Mouse (Mus musculus) adrenal gland, postnatal 36 days (tissue): Measurements from ENCODE around the gene Znhit6. TPM values are rescaled to one million over a fixed set of nuclear protein-coding genes. Genes with fewer than 3 reads are reported as not detected.

Experiments
- DNase-seq, 2 experiments: peaks; one replicate each; pipeline ENCODE4 v3.0.0; 2021; ENCODE audit warnings: mixed read lengths in 1 of 2
- long read RNA-seq, 2 experiments: library from polyadenylated mRNA; stranded (forward); transcript quantifications; one replicate each; pipeline ENCODE4 v2.0.0; 2021; ENCODE audit warnings: borderline sequencing depth in 2 of 2
- total RNA-seq, 2 experiments: library from RNA; stranded (reverse); gene quantifications; 2 replicates each; pipeline ENCODE4 v1.2.3; 2021

Gene Znhit6
- total RNA-seq, result 10 to 100 TPM; 17.4 to 17.7 TPM
- long read RNA-seq, experiment 1, transcript Znhit6-206 (11 exons, 1,127 nt), result minor isoform, 10 of 29 reads
- long read RNA-seq, experiment 1, transcript Znhit6-201 (10 exons, 2,339 nt), result major isoform, 11 of 29 reads
- long read RNA-seq, experiment 1, partial matches to known transcripts, result 6 of 29 reads
- long read RNA-seq, experiment 1, other reads (novel, unspliced or antisense), result 2 of 29 reads
- long read RNA-seq, experiment 2, partial matches to known transcripts, result 1 of 6 reads
- long read RNA-seq, experiment 2, other reads (novel, unspliced or antisense), result 2 of 6 reads

DNA sequence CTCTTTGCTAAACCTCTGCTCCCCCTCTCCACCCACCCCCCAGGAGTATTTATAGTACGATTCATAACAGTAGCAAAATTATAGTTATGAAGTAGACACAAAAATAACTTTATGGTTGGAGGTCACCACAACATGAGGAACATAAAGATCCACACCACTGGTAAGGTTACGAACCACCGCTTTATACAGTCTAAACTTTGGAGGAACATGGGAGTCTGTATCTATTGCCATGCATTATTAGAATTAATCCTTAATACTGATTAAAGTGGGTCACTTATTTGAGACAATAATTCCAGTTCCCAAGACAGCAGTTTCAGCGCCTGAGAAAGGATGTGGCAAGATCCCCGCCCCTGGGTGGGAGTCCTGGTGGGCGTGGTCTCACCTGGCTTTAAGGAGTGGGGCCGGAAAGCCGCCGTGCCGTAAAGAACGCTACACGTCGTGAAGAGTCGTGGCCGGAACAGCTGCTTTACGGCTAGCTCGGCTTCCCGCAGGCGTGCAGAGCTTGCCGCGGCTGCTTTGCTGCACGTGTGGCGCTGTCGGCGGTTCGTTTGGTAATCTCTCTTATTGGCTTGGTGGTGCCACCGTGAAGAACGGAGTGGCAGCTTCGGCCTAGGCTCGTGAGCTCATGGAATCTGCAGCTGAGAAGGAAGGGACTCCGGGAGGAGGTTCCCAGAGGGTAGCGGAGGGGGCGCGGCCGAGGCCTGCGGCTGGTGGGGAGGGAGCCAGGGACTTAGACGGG, at the start of gene Znhit6:
Gene Znhit6 (plus strand): TSS at position 463 of the 739 bp plus-strand sequence.
- DNase-seq, result peak; percentile 92 to 94

- no peak for DNase-seq
Measured at GRCm38 (mm10) chr3:145537870-145538269, 38.1 kb upstream of the Znhit6 start.

DNA sequence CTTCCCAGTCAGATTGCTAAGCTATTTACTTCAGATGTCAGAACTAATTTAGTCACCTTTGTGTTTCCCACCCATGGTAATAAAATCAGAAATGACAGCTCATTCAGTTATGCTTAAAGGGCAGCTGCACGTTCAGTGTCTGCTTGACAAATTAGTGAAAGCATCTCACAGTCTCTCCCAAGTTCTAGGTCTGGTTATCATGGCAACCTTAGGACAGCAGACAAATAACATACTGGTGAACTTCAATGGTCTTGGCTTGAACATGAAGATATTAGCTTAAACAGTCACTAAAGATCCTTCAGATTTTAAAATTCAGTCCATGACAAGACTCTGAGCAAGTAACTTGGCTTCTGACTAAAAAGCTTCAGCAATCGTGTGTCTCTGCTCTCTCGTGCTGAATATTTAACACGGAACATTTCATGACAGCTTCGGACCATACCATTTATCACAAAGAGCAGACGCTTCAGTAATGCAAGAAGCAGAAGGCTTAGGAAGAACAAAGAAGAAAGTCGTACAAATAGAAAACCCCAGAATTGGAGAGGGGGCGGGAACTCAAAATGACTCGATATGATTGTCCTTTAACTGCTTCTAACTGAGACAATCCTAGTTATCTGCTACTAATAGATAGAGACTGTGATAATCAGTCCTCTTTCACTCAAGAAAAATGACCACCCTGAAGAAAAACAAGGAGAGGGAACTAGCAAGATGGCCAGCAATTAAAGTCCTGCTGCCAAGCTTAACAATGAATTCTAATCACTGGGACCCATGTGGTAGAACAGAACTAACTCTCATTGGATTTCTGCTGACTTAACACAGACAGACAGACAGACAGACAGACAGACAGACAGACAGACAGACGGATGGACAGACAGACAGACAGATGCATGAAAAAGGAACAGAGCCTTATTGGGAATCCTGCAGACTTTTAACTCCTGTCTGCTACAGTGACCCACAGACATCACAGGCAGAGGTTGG, 27.3 kb upstream of the Znhit6 start:
- no peak for DNase-seq

DNA sequence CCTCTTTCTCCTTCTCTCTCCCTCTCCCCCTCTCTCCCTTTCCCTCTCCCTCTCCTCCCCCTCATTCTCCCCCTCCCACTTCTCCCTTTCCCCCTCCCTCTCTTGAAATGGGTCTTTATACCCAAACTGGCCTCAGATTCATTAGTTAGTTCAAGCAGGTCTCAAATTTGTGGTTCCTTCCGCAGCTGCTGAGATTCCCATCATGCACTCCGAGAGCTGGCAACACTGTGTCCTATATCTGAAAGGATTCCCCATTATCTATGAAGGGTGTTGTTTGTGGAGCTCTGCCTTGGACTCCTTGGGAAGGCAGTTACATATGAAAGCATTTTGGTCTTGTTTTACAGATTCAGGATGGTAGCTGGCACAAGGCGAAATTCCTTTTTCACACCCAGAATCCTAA, 25.8 kb upstream of the Znhit6 start:
- no peak for DNase-seq

GRCm38 (mm10) chr3:145554388-145554787, 21.6 kb upstream of the Znhit6 start:
- no peak for DNase-seq

DNA sequence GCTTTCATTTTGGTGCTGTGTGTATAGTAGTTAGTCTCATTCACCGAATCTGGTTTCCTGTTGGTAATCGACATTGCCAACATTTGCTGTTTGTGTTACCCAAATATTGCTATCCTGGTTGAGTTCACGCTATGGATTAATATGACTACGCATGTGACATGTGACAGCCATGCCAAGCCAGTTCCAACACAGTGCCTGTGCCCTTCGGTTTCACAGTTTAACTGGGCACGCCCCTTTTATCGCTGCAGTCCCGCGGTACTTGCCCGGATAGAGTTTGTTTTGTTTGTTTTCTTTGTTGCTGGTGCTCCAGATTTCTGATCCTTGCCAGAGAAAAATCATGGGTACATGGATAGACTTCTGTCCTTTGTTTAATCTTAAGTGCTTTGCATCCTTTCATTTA, 19.8 kb upstream of the Znhit6 start:
- no peak for DNase-seq

GRCm38 (mm10) chr3:145559675-145560074, 16.3 kb upstream of the Znhit6 start:
- DNase-seq, result no peak

DNA sequence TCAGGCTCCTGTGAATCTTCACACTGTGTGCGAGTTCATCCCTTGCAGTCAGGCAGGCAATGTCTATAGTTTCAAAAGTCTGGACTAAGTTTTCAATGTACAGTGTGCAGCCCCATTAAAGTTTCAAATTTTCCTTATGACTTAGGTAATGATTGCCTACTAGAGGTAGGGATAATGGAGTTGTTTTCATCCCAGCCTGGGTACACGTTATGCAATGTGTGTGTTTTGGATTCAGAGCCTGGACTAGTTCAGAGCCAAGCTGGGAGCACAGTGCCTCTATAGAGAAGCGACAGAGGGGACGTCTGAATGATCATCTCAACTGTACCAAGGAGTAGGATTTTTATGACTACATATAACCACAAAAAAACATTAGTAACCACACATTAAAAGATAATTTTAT, 15.9 kb upstream of the Znhit6 start:
- no peak for DNase-seq

- no peak for DNase-seq
Measured at GRCm38 (mm10) chr3:145574468-145574867, 1.5 kb upstream of the Znhit6 start.

- no peak for DNase-seq
Measured at GRCm38 (mm10) chr3:145575340-145575739, 665 bp upstream of the Znhit6 start.

- DNase-seq, result no peak
Measured at GRCm38 (mm10) chr3:145576482-145576822, 447 bp downstream of the Znhit6 start.

GRCm38 (mm10) chr3:145576876-145577275, 871 bp downstream of the Znhit6 start:
- no peak for DNase-seq

DNA sequence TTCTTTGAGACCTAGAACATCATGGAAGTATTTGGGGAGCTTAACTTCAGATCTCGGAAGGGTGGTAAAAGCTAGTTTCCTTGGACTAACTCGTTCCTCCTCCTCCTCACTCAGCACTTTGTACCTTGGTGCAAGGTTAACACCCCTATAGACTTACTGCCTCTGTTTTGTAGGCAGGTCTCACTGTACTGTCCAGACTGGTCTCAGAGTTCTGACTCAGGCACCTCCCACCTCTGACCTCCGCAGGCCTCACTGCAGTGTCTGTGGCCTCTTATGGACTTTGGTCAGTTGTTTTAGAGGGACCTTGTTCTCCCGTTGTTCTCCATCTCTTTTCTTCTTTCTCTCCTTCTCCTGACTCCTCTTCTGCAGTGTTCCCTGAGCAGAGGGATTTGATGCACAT, 7.0 kb downstream of the Znhit6 start:
- DNase-seq, result no peak

GRCm38 (mm10) chr3:145583522-145584200, 7.7 kb downstream of the Znhit6 start:
- DNase-seq, result no peak

GRCm38 (mm10) chr3:145590562-145590961, 14.6 kb downstream of the Znhit6 start:
- no peak for DNase-seq

DNA sequence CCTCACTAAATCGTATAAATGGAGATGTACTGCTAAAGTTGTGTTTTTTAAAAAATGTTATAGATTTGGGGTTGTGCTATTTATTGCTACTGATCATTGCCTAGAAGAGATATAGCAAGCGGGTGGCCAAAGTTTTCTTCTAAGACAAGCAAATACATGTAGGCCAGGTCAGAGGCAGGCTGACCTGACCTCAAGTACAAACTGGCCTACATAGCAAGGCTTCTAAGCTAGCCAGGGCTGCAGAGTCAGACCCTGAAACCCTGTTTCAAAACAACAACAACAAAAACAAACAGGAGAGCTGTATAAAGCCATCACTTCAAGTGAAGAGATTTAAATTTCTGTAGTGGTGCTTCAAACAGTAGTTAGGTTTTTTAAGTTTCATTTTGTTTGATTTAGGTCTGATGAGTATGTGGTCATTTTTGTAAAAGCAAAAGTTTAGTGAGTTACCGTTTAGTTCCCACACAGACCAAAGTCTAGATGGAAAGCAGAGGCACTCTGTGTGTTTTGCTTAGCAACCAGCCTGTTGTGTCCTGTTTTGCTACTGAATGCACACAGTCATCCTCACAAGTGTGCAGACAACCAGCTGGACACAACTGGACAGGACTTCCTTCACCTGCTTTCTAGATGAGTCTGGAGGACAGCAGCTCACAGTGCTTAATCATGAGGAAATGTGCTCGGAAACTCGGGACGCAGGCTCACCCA, 16.0 kb downstream of the Znhit6 start:
- DNase-seq, result no peak

DNA sequence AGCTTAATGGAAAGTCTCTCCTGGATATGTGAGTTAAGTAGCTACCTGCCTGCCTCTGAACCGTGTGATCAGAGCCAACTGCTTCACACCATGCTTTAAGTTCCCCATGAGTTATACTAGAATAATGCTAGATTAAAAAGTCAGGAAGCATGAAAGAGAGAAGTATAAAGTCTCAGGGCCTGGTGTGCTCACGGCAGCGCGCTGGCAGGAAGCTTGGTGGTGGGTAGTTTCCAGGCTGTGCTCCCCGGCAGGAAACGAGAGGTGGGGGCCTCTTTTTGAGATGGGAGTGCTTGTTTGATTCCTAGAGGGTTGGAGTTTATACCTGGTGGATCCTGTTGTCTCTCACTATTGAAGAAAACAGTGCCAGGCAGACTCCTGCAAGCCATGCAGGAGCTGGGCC, 19.3 kb downstream of the Znhit6 start:
- no peak for DNase-seq

- DNase-seq, result no peak
Measured at GRCm38 (mm10) chr3:145599059-145599458, 23.1 kb downstream of the Znhit6 start.

DNA sequence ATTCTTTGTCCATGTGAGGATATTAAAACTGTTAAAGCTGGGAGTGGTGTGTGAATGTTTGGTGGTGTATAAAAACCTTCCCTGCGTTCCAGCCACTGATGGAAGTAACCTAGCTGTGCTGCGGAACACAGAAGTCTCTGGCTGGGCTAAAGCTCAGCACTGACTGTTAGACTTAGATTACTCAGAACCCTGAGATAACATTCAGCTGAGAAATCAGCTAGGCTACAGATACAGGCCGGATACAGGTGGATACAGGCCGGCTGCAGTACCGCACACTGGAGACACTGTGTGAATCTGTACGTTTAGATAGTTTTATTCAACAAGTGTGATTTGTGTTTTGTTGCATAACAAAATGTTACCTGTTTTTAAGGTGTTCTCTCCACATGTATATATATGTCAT, 24.8 kb downstream of the Znhit6 start:
- DNase-seq, result no peak

DNA sequence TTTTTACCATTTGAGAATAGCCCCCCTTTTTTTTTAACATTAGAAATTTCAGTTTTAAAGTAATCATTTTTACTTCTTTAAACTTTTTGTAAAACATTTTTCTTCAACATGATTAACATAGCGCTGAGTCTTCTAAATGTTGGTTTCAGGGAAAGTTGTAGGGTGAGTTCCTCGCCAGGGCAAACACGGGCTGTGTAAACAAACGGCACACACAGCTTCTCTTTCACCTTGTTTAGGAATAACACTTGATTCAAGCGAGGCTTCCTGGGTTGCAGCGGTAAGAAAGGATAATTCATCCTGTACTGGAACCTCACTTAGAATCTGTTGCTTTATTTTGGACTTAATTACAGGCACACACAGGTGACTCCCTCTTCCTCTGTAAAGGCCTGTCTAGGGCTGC, 25.3 kb downstream of the Znhit6 start:
- no peak for DNase-seq

GRCm38 (mm10) chr3:145602410-145603206, 26.6 kb downstream of the Znhit6 start:
- peak; percentile 17 to 58 for DNase-seq
